Mouse (Mus musculus) adrenal gland, adult 8-10 months (tissue): ENCODE results near the gene 4930402H24Rik. TPM values are rescaled to one million over a fixed set of nuclear protein-coding genes. Genes with fewer than 3 reads are reported as not detected.

Experiments used
- DNase-seq: peaks from one replicate; pipeline ENCODE4 v3.0.0; 2022
- total RNA-seq, 4 experiments: library from RNA; stranded (reverse); gene quantifications; 2 replicates each; pipeline ENCODE4 v1.2.4; 2022

4930402H24Rik gene
- 10 to 100 TPM; 24.7 to 48.2 (median 35.1) TPM for total RNA-seq

GRCm38 (mm10) chr2:130905751-130906583 lies at the start of gene 4930402H24Rik, which contains the start of gene Atrn:
4930402H24Rik (minus strand) TSS chr2:130906406.
Atrn (plus strand) TSS chr2:130906495.
- peak; percentile 85 for DNase-seq

GRCm38 (mm10) chr2:130950548-130950947 lies 44.3 kb upstream of the 4930402H24Rik start:
- DNase-seq = peak; percentile 70

GRCm38 (mm10) chr2:130949781-130950180 lies 43.6 kb upstream of the 4930402H24Rik start:
- no peak for DNase-seq

GRCm38 (mm10) chr2:130932865-130933264 lies 26.7 kb upstream of the 4930402H24Rik start:
- DNase-seq = peak; percentile 46

- no peak for DNase-seq
These were observed 23.8 kb upstream of the 4930402H24Rik start for GRCm38 (mm10) chr2:130929994-130930393.

GRCm38 (mm10) chr2:130928530-130928929 lies 22.3 kb upstream of the 4930402H24Rik start:
- DNase-seq = no peak

GRCm38 (mm10) chr2:130928031-130928430 lies 21.8 kb upstream of the 4930402H24Rik start:
- no peak for DNase-seq

- no peak for DNase-seq
These were observed 18.7 kb upstream of the 4930402H24Rik start for GRCm38 (mm10) chr2:130924950-130925349.

- DNase-seq = no peak
These were observed 12.9 kb upstream of the 4930402H24Rik start for GRCm38 (mm10) chr2:130919062-130919593.

GRCm38 (mm10) chr2:130917686-130918085 lies 11.5 kb upstream of the 4930402H24Rik start:
- no peak for DNase-seq

- no peak for DNase-seq
These were observed 10.4 kb upstream of the 4930402H24Rik start for GRCm38 (mm10) chr2:130916521-130917147.

GRCm38 (mm10) chr2:130914873-130915272 lies 8.7 kb upstream of the 4930402H24Rik start:
- DNase-seq = no peak

- DNase-seq = no peak
These were observed 5.5 kb upstream of the 4930402H24Rik start for GRCm38 (mm10) chr2:130911691-130912090.

- DNase-seq = no peak
These were observed 544 bp upstream of the 4930402H24Rik start for GRCm38 (mm10) chr2:130906584-130907315.

- DNase-seq = no peak
These were observed 7.4 kb downstream of the 4930402H24Rik start for GRCm38 (mm10) chr2:130898783-130899182.

- DNase-seq = no peak
These were observed 8.3 kb downstream of the 4930402H24Rik start for GRCm38 (mm10) chr2:130897856-130898255.

GRCm38 (mm10) chr2:130896944-130897343 lies 9.3 kb downstream of the 4930402H24Rik start:
- no peak for DNase-seq

GRCm38 (mm10) chr2:130887456-130887855 lies 18.8 kb downstream of the 4930402H24Rik start:
- DNase-seq = no peak

GRCm38 (mm10) chr2:130886983-130887382 lies 19.2 kb downstream of the 4930402H24Rik start:
- no peak for DNase-seq

GRCm38 (mm10) chr2:130877376-130877775 lies 28.8 kb downstream of the 4930402H24Rik start:
- DNase-seq = no peak

GRCm38 (mm10) chr2:130870916-130871315 lies 35.3 kb downstream of the 4930402H24Rik start:
- DNase-seq = no peak

- no peak for DNase-seq
These were observed 44.1 kb downstream of the 4930402H24Rik start for GRCm38 (mm10) chr2:130862091-130862490.

- no peak for DNase-seq
These were observed 53.2 kb downstream of the 4930402H24Rik start for GRCm38 (mm10) chr2:130852964-130853363.
